In the genomic region with DNA sequence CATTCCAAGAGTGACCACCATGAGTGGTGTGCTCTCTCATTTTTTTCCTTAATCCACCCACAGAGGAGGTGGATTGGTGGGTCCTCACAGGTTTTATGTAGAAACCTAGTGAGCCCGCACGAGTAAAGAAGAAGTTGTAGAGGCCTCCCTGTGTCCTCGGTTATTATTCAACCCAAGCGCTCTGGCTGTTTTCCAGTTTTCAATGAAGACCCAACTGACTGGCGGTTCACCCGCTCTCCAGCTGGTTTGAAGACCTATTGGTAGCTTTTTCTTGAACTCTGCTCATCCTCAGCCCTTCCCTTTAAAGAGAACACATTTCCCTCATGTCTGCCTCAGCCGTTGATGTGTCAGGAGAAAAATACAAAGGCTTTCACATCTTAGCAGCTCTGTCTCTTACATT, we compare ENCODE assay signal across 24 mouse cellular contexts.
A peak's percentile ranks its signal among the peaks of the same experiment; 100 is the strongest.
DNase-seq lines count a peak whose midpoint lies in the region; ATAC-seq lines count a peak whose summit lies in the region.
"Had no signal": no experiment of that assay in that cellular context is flagged by ENCODE, and none has a peak within 500 bp of the region (broad histone marks: within the 10 kb centered on the region; RNA-seq: fewer than 3 reads in every experiment).

No protein-coding gene starts in this region.

- no peak overlapping the region for H3K9ac ChIP-seq in kidney, embryonic 14.5 days (ENCODE audit: low read depth, low read length)
- H3K9ac ChIP-seq: embryonic facial prominence, embryonic 12.5 days; embryonic facial prominence, embryonic 15.5 days; forebrain, postnatal 0 days; hindbrain, embryonic 13.5 days had no signal

- H3K36me3 ChIP-seq in kidney, embryonic 14.5 days (ENCODE audit: control insufficient read depth, insufficient read depth, low read length): no peaks in the 10 kb centered on the region
- H3K36me3 ChIP-seq: embryonic facial prominence, embryonic 12.5 days; embryonic facial prominence, embryonic 15.5 days; hindbrain, embryonic 10.5 days; hindbrain, embryonic 13.5 days had no signal

- no peak overlapping the region for H3K27ac ChIP-seq in kidney, embryonic 14.5 days (ENCODE audit: low read depth, low read length)
- H3K27ac ChIP-seq: embryonic facial prominence, embryonic 12.5 days; embryonic facial prominence, embryonic 15.5 days; gastrocnemius, adult 2 months; hindbrain, embryonic 10.5 days; hindbrain, embryonic 13.5 days had no signal

- H3K27me3 ChIP-seq in kidney, embryonic 14.5 days (ENCODE audit: control insufficient read depth, insufficient read depth, low read length): no peaks in the 10 kb centered on the region
- H3K27me3 ChIP-seq: embryonic facial prominence, embryonic 12.5 days; embryonic facial prominence, embryonic 15.5 days; hindbrain, embryonic 13.5 days had no signal

- no peak overlapping the region for H3K4me3 ChIP-seq in kidney, embryonic 14.5 days (ENCODE audit: low read length)
- H3K4me3 ChIP-seq: embryonic facial prominence, embryonic 12.5 days; embryonic facial prominence, embryonic 15.5 days; gastrocnemius, adult 2 months; hindbrain, embryonic 10.5 days; hindbrain, embryonic 13.5 days had no signal

- H3K4me1 ChIP-seq in kidney, embryonic 14.5 days (ENCODE audit: control insufficient read depth, insufficient read depth, low read length): no peaks in the 10 kb centered on the region
- H3K4me1 ChIP-seq: embryonic facial prominence, embryonic 12.5 days; embryonic facial prominence, embryonic 15.5 days; hindbrain, embryonic 13.5 days had no signal

- H3K4me2 ChIP-seq in kidney, embryonic 14.5 days (replicated peaks; ENCODE audit: low read depth, low read length): no peak overlapping the region
- H3K4me2 ChIP-seq: embryonic facial prominence, embryonic 12.5 days; embryonic facial prominence, embryonic 15.5 days; heart, embryonic 11.5 days; hindbrain, embryonic 13.5 days had no signal

- peak; percentile 45 for DNase-seq in kidney, adult 18-20 months
- peak; percentile 76 for DNase-seq in kidney, adult 9 months
- DNase-seq in kidney, postnatal 14 days: peak; percentile 76
- peak; percentile 39 to 58 for DNase-seq in kidney, postnatal 4 days
- DNase-seq in heart, postnatal 36 days: no peak
- DNase-seq: adrenal gland, adult 8-10 months; adrenal gland, postnatal 25 days; cerebellum, adult 18-20 months; cerebellum, adult 9-10 months; cerebellum, postnatal 25 days; forebrain, postnatal 0 days; gastrocnemius, adult 2 months; gastrocnemius, postnatal 14 days; heart, adult 11 months had no signal

- WGBS in kidney, embryonic 14.5 days: 86% methylated on average over 7 of the region's 7 CpGs

- no peaks in the 10 kb centered on the region for H3K9me3 ChIP-seq in kidney, embryonic 14.5 days (ENCODE audit: control insufficient read depth, low read length)
- H3K9me3 ChIP-seq: embryonic facial prominence, embryonic 12.5 days; embryonic facial prominence, embryonic 15.5 days; hindbrain, embryonic 10.5 days; hindbrain, embryonic 13.5 days had no signal

- no peak for ATAC-seq in kidney, embryonic 14.5 days (ENCODE audit: low FRiP score, low TSS enrichment)
- ATAC-seq in megakaryocyte progenitor cell, adult 5-6 weeks (replicated peaks; ENCODE audit: poor library complexity): no peak
- ATAC-seq: CD4-positive, CD25-positive, alpha-beta regulatory T cell, adult 4 months; forebrain, embryonic 14.5 days; forebrain, postnatal 0 days; hindbrain, embryonic 16.5 days had no signal

- intact Hi-C loops in heart, postnatal 36 days (cut with DNase I): no loop called here

Comparison
In these comparisons a context has a peak if more than half of its experiments do, and no peak if none do; other contexts are left out.
1. DNase-seq: peak in kidney, adult 18-20 months (single experiment), kidney, adult 9 months (single experiment), kidney, postnatal 14 days (single experiment) and kidney, postnatal 4 days (2 of 2); none in heart, postnatal 36 days (0 of 2).